Mouse (Mus musculus) stomach, embryonic 16.5 days (tissue): Measurements from ENCODE around the gene Rab8a. TPM values are rescaled to one million over a fixed set of nuclear protein-coding genes. Genes with fewer than 3 reads are reported as not detected.
A peak's percentile ranks its signal among the peaks of the same experiment; 100 is the strongest.

ENCODE experiments used
- ATAC-seq: fragments of 200-750 bp; cut with Nextera tagmentation; 2 replicates; pipeline ENCODE4 v1.8.0; 2017; ENCODE audit warnings: moderate number of reproducible peaks, moderate TSS enrichment; ENCODE audit not compliant: insufficient read depth, low FRiP score
- H3K27ac ChIP-seq: fragments of 300-500 bp; sonication (generic); 2 replicates; pipeline ENCODE4 v1.5.1; 2014; ENCODE audit warnings: low read length
- H3K27me3 ChIP-seq: fragments of 300-500 bp; sonication (generic); 2 replicates; pipeline ENCODE4 v1.6.1; 2014; ENCODE audit warnings: low read length, control low read depth, mixed read lengths; ENCODE audit not compliant: control insufficient read depth, insufficient read depth
- H3K36me3 ChIP-seq: fragments of 300-500 bp; sonication (generic); 2 replicates; pipeline ENCODE4 v1.6.1; 2014; ENCODE audit warnings: low read length; ENCODE audit not compliant: control insufficient read depth, insufficient read depth
- H3K4me1 ChIP-seq: fragments of 300-500 bp; sonication (generic); 2 replicates; pipeline ENCODE4 v1.6.1; 2014; ENCODE audit warnings: low read length, control low read depth, mixed read lengths; ENCODE audit not compliant: control insufficient read depth, insufficient read depth
- H3K4me2 ChIP-seq: fragments of 300-500 bp; sonication (generic); 2 replicates; pipeline ENCODE4 v1.6.1; 2014; ENCODE audit warnings: low read depth, low read length, mixed read lengths
- H3K4me3 ChIP-seq: fragments of 300-500 bp; sonication (generic); replicated peaks from 2 replicates; pipeline ENCODE4 v1.5.1; 2014; ENCODE audit warnings: mild to moderate bottlenecking, low read length
- H3K9ac ChIP-seq: fragments of 300-500 bp; sonication (generic); 2 replicates; pipeline ENCODE4 v1.6.1; 2014; ENCODE audit warnings: low read length
- H3K9me3 ChIP-seq: fragments of 300-500 bp; sonication (generic); replicated peaks from 2 replicates; pipeline ENCODE4 v1.6.1; 2016; ENCODE audit warnings: low read length, control low read depth; ENCODE audit not compliant: control insufficient read depth
- WGBS: fragments of 180-500 bp; shearing (Covaris S2); extraction: QIAGEN DNeasy Blood & Tissue Kit; methylation state at CpG from one replicate; pipeline ENCODE4 v1.1.7; 2014; 5-methylcytosine and 5-hydroxymethylcytosine counted together
- polyA plus RNA-seq: library from polyadenylated mRNA; unstranded; fragments of >200 nt; fragmentation: Nextera tagmentation; extraction: Ambion mirVana; gene quantifications from 2 replicates; pipeline ENCODE4 v1.2.1, GENCODE M21; 2015

Gene Rab8a
- polyA plus RNA-seq, 1 experiment from 2014 or later, result 127 TPM

GRCm38 (mm10) chr8:72143256-72143824 lies 17.7 kb upstream of the Rab8a start:
- Histone ChIP-seq H3K9me3 (no peaks in the 10 kb centered on the region), H3K27ac (no peak overlapping the region), H3K4me1 (peaks cover 6% of the 10 kb centered on the region), H3K4me3 (no peak overlapping the region), H3K36me3 (peaks cover 49% of the 10 kb centered on the region), H3K27me3 (no peaks in the 10 kb centered on the region), H3K4me2 (no peak overlapping the region), H3K9ac (no peak overlapping the region)
- 87% methylated on average over 13 of the region's 13 CpGs for WGBS
- ATAC-seq, result no peak

GRCm38 (mm10) chr8:72144345-72144975 lies 16.5 kb upstream of the Rab8a start:
- Histone ChIP-seq H3K4me1 (peaks cover 6% of the 10 kb centered on the region), H3K9me3 (no peaks in the 10 kb centered on the region), H3K4me3 (no peak overlapping the region), H3K9ac (no peak overlapping the region), H3K4me2 (no peak overlapping the region), H3K27ac (no peak overlapping the region), H3K27me3 (no peaks in the 10 kb centered on the region), H3K36me3 (peaks cover 55% of the 10 kb centered on the region)
- ATAC-seq, result no peak
- WGBS, result 79% methylated on average over 5 of the region's 5 CpGs

- Histone ChIP-seq H3K27ac (peak overlapping the region; percentile 3; the same call in 1 of the 2 replicates), H3K4me3 (no peak overlapping the region), H3K4me1 (peaks cover 6% of the 10 kb centered on the region), H3K36me3 (peaks cover 58% of the 10 kb centered on the region), H3K4me2 (no peak overlapping the region), H3K27me3 (no peaks in the 10 kb centered on the region), H3K9ac (no peak overlapping the region), H3K9me3 (no peaks in the 10 kb centered on the region)
- 81% methylated on average over 3 of the region's 3 CpGs for WGBS
- no peak for ATAC-seq
Measured at GRCm38 (mm10) chr8:72145511-72145910, 15.5 kb upstream of the Rab8a start.

- 73% methylated on average over 1 of the region's 1 CpGs for WGBS
Measured at GRCm38 (mm10) chr8:72146056-72146455, 14.9 kb upstream of the Rab8a start.

GRCm38 (mm10) chr8:72146556-72146955 lies 14.4 kb upstream of the Rab8a start:
- Histone ChIP-seq H3K9ac (no peak overlapping the region), H3K4me2 (no peak overlapping the region), H3K4me3 (no peak overlapping the region), H3K27me3 (no peaks in the 10 kb centered on the region), H3K36me3 (peaks cover 49% of the 10 kb centered on the region), H3K9me3 (no peaks in the 10 kb centered on the region), H3K27ac (no peak overlapping the region), H3K4me1 (peaks cover 6% of the 10 kb centered on the region)
- 83% methylated on average over 3 of the region's 3 CpGs for WGBS
- ATAC-seq, result no peak

More at GRCm38 (mm10) chr8:72146056-72146455, 14.9 kb upstream of the Rab8a start:
- H3K9ac ChIP-seq, result no peak overlapping the region
- H3K27me3 ChIP-seq, result no peaks in the 10 kb centered on the region
- H3K9me3 ChIP-seq, result no peaks in the 10 kb centered on the region
- no peak overlapping the region for H3K4me3 ChIP-seq
- peaks cover 6% of the 10 kb centered on the region for H3K4me1 ChIP-seq
- peak overlapping the region; percentile 3; the same call in 1 of the 2 replicates for H3K27ac ChIP-seq
- no peak for ATAC-seq
- H3K4me2 ChIP-seq, result no peak overlapping the region
- H3K36me3 ChIP-seq, result peaks cover 54% of the 10 kb centered on the region

GRCm38 (mm10) chr8:72147266-72147665 lies 13.7 kb upstream of the Rab8a start:
- H3K4me2 ChIP-seq, result no peak overlapping the region
- ATAC-seq, result no peak
- WGBS, result 65% methylated on average over 2 of the region's 2 CpGs
- no peak overlapping the region for H3K4me3 ChIP-seq
- no peaks in the 10 kb centered on the region for H3K9me3 ChIP-seq
- H3K27me3 ChIP-seq, result no peaks in the 10 kb centered on the region
- peaks cover 6% of the 10 kb centered on the region for H3K4me1 ChIP-seq
- H3K27ac ChIP-seq, result no peak overlapping the region
- no peak overlapping the region for H3K9ac ChIP-seq
- H3K36me3 ChIP-seq, result peaks cover 52% of the 10 kb centered on the region

GRCm38 (mm10) chr8:72149056-72149455 lies 11.9 kb upstream of the Rab8a start:
- WGBS, result 74% methylated on average over 1 of the region's 1 CpGs
- no peak overlapping the region for H3K27ac ChIP-seq
- H3K4me3 ChIP-seq, result no peak overlapping the region
- H3K36me3 ChIP-seq, result peaks cover 58% of the 10 kb centered on the region
- no peaks in the 10 kb centered on the region for H3K27me3 ChIP-seq
- H3K4me2 ChIP-seq, result no peak overlapping the region
- no peak overlapping the region for H3K9ac ChIP-seq
- no peaks in the 10 kb centered on the region for H3K9me3 ChIP-seq
- no peak for ATAC-seq
- H3K4me1 ChIP-seq, result peaks cover 6% of the 10 kb centered on the region

GRCm38 (mm10) chr8:72151418-72152078 lies 9.5 kb upstream of the Rab8a start:
- Histone ChIP-seq H3K27ac (no peak overlapping the region), H3K4me3 (no peak overlapping the region), H3K4me2 (no peak overlapping the region), H3K9ac (no peak overlapping the region), H3K9me3 (no peaks in the 10 kb centered on the region), H3K4me1 (peaks cover 6% of the 10 kb centered on the region), H3K36me3 (peaks cover 47% of the 10 kb centered on the region), H3K27me3 (no peaks in the 10 kb centered on the region)
- no peak for ATAC-seq
- 81% methylated on average over 3 of the region's 3 CpGs for WGBS

- Histone ChIP-seq H3K9me3 (no peaks in the 10 kb centered on the region), H3K27me3 (no peaks in the 10 kb centered on the region), H3K9ac (no peak overlapping the region), H3K4me1 (no peaks in the 10 kb centered on the region), H3K4me3 (no peak overlapping the region), H3K36me3 (peaks cover 31% of the 10 kb centered on the region; the same call in 1 of the 2 replicates), H3K4me2 (no peak overlapping the region), H3K27ac (no peak overlapping the region)
- no peak for ATAC-seq
Measured at GRCm38 (mm10) chr8:72153382-72153781, 7.6 kb upstream of the Rab8a start.
